Mouse (Mus musculus): ENCODE results near the gene Plod1. TPM values are rescaled to one million over a fixed set of nuclear protein-coding genes. Genes with fewer than 3 reads are reported as not detected.
"Not testable (repeated sequence)": the region's sequence is repeated elsewhere in the genome, so short reads cannot be mapped to it uniquely, and the experiment has no call there.

The Plod1 gene
- polyA plus RNA-seq, 1 experiment = 10.2 TPM

GRCm38 (mm10) chr4:147879865-147880264 lies 56.7 kb downstream of the Plod1 start:
- H3K4me1 ChIP-seq (ENCODE audit: control insufficient read depth, insufficient read depth, low read length) = no peaks in the 10 kb centered on the region
- 80% methylated on average over 5 of the region's 5 CpGs for WGBS
- no peak for TF ChIP-seq POLR2A (IDR thresholded peaks at IDR 0.05; ENCODE audit: borderline replicate concordance, control insufficient read depth, low read depth, low read length)
- no peak for TF ChIP-seq CTCF (IDR thresholded peaks at IDR 0.05; ENCODE audit: control insufficient read depth, insufficient read depth, low read length)

GRCm38 (mm10) chr4:147879456-147879855 lies 57.1 kb downstream of the Plod1 start:
- H3K4me3 ChIP-seq (replicated peaks; ENCODE audit: control insufficient read depth, low read depth, low read length) = no peak overlapping the region
- WGBS = 51% methylated on average over 2 of the region's 2 CpGs
- H3K27ac ChIP-seq (ENCODE audit: control insufficient read depth, insufficient read depth, low read depth, low read length, poor library complexity) = no peak overlapping the region
- no peak for TF ChIP-seq POLR2A (IDR thresholded peaks at IDR 0.05; ENCODE audit: borderline replicate concordance, control insufficient read depth, low read depth, low read length)
- no peak for TF ChIP-seq CTCF (IDR thresholded peaks at IDR 0.05; ENCODE audit: control insufficient read depth, insufficient read depth, low read length)
- no peaks in the 10 kb centered on the region for H3K4me1 ChIP-seq (ENCODE audit: control insufficient read depth, insufficient read depth, low read length)

More at GRCm38 (mm10) chr4:147879865-147880264, 56.7 kb downstream of the Plod1 start:
- no peak overlapping the region for H3K27ac ChIP-seq (ENCODE audit: control insufficient read depth, insufficient read depth, low read depth, low read length, poor library complexity)
- no peak overlapping the region for H3K4me3 ChIP-seq (replicated peaks; ENCODE audit: control insufficient read depth, low read depth, low read length)

- TF ChIP-seq POLR2A (IDR thresholded peaks at IDR 0.05; ENCODE audit: borderline replicate concordance, control insufficient read depth, low read depth, low read length) (no peak), CTCF (IDR thresholded peaks at IDR 0.05; ENCODE audit: control insufficient read depth, insufficient read depth, low read length) (no peak)
- H3K4me1 ChIP-seq (ENCODE audit: control insufficient read depth, insufficient read depth, low read length) = no peaks in the 10 kb centered on the region
- H3K27ac ChIP-seq (ENCODE audit: control insufficient read depth, insufficient read depth, low read depth, low read length, poor library complexity) = no peak overlapping the region
- 92% methylated on average over 9 of the region's 9 CpGs for WGBS
- H3K4me3 ChIP-seq (replicated peaks; ENCODE audit: control insufficient read depth, low read depth, low read length) = no peak overlapping the region
These were observed 58.0 kb downstream of the Plod1 start for GRCm38 (mm10) chr4:147878537-147878936.

GRCm38 (mm10) chr4:147875852-147876575 lies 60.6 kb downstream of the Plod1 start:
- H3K27ac ChIP-seq (ENCODE audit: control insufficient read depth, insufficient read depth, low read depth, low read length, poor library complexity) = no peak overlapping the region
- H3K4me1 ChIP-seq (ENCODE audit: control insufficient read depth, insufficient read depth, low read length) = no peaks in the 10 kb centered on the region
- WGBS = 53% methylated on average over 4 of the region's 4 CpGs
- TF ChIP-seq POLR2A (IDR thresholded peaks at IDR 0.05; ENCODE audit: borderline replicate concordance, control insufficient read depth, low read depth, low read length) (no peak), CTCF (IDR thresholded peaks at IDR 0.05; ENCODE audit: control insufficient read depth, insufficient read depth, low read length) (no peak)
- H3K4me3 ChIP-seq (replicated peaks; ENCODE audit: control insufficient read depth, low read depth, low read length) = no peak overlapping the region

- Histone ChIP-seq H3K27ac (ENCODE audit: control insufficient read depth, insufficient read depth, low read depth, low read length, poor library complexity) (no peak overlapping the region), H3K4me1 (ENCODE audit: control insufficient read depth, insufficient read depth, low read length) (peaks cover 3% of the 10 kb centered on the region; the same call in 1 of the 2 replicates), H3K4me3 (replicated peaks; ENCODE audit: control insufficient read depth, low read depth, low read length) (peak overlapping the region; percentile 85)
- TF ChIP-seq CTCF (IDR thresholded peaks at IDR 0.05; ENCODE audit: control insufficient read depth, insufficient read depth, low read length) (no peak), POLR2A (IDR thresholded peaks at IDR 0.05; ENCODE audit: borderline replicate concordance, control insufficient read depth, low read depth, low read length) (no peak)
- WGBS = 18% methylated on average over 5 of the region's 5 CpGs
These were observed 67.3 kb downstream of the Plod1 start for GRCm38 (mm10) chr4:147869238-147869637.

- H3K27ac ChIP-seq (ENCODE audit: control insufficient read depth, insufficient read depth, low read depth, low read length, poor library complexity) = peak within 1 kb of the TSS; percentile 63
- H3K4me3 ChIP-seq (replicated peaks; ENCODE audit: control insufficient read depth, low read depth, low read length) = peak within 1 kb of the TSS; percentile 88
- peaks cover 3% of the 10 kb centered on the region; the same call in 1 of the 2 replicates for H3K4me1 ChIP-seq (ENCODE audit: control insufficient read depth, insufficient read depth, low read length)
- under 1% methylated on average over 30 of the region's 30 CpGs for WGBS
- no peak for TF ChIP-seq CTCF (IDR thresholded peaks at IDR 0.05; ENCODE audit: control insufficient read depth, insufficient read depth, low read length)
- peak; percentile 66; the same call in 1 of the 2 replicates for TF ChIP-seq POLR2A (IDR thresholded peaks at IDR 0.05; ENCODE audit: borderline replicate concordance, control insufficient read depth, low read depth, low read length)
These were observed 68.0 kb downstream of the Plod1 start, which contains the start of the genes Miip and Fv1 for GRCm38 (mm10) chr4:147868450-147869031. TSS of gene Miip (minus strand) at chr4:147868816. TSS of gene Fv1 (plus strand) at chr4:147868979.

GRCm38 (mm10) chr4:147867563-147868449 lies 68.8 kb downstream of the Plod1 start:
- Histone ChIP-seq H3K4me3 (replicated peaks; ENCODE audit: control insufficient read depth, low read depth, low read length) (peak overlapping the region; percentile 88), H3K27ac (ENCODE audit: control insufficient read depth, insufficient read depth, low read depth, low read length, poor library complexity) (peak overlapping the region; percentile 63), H3K4me1 (ENCODE audit: control insufficient read depth, insufficient read depth, low read length) (peaks cover 3% of the 10 kb centered on the region; the same call in 1 of the 2 replicates)
- whole genome bisulfite sequencing = 6% methylated on average over 22 of the region's 22 CpGs
- no peak for TF ChIP-seq CTCF (IDR thresholded peaks at IDR 0.05; ENCODE audit: control insufficient read depth, insufficient read depth, low read length)
- TF ChIP-seq POLR2A (IDR thresholded peaks at IDR 0.05; ENCODE audit: borderline replicate concordance, control insufficient read depth, low read depth, low read length) = no peak

GRCm38 (mm10) chr4:147866793-147867192 lies 69.8 kb downstream of the Plod1 start:
- H3K4me3 ChIP-seq (replicated peaks; ENCODE audit: control insufficient read depth, low read depth, low read length); H3K27ac ChIP-seq (ENCODE audit: control insufficient read depth, insufficient read depth, low read depth, low read length, poor library complexity); H3K4me1 ChIP-seq (ENCODE audit: control insufficient read depth, insufficient read depth, low read length): not testable (repeated sequence)
- 78% methylated on average over 3 of the region's 3 CpGs for WGBS

All from bone marrow, adult 2 months (tissue).